ENCODE assay signal across 8 mouse cellular contexts in genomic region chr16:87501304-87502078, GRCm38 (mm10). TPM values are rescaled to one million over a fixed set of nuclear protein-coding genes. Genes with fewer than 3 reads are reported as not detected.
DNase-seq lines count a peak whose midpoint lies in the region; ATAC-seq and TF ChIP-seq lines count a peak whose summit lies in the region.

No protein-coding gene starts in this region.

- no peak for TF ChIP-seq EP300 in liver, embryonic 14.5 days (IDR thresholded peaks at IDR 0.05; ENCODE audit: low read depth)

- H3K9ac ChIP-seq in heart, embryonic 13.5 days = no peak overlapping the region
- no peak overlapping the region for H3K9ac ChIP-seq in liver, embryonic 14.5 days (replicated peaks)

- peak overlapping the region; percentile 46 for H3K4me2 ChIP-seq in heart, embryonic 13.5 days
- no peak overlapping the region for H3K4me2 ChIP-seq in liver, embryonic 14.5 days (ENCODE audit: low read depth)

- H3K27me3 ChIP-seq in heart, embryonic 13.5 days (replicated peaks) = no peaks in the 10 kb centered on the region
- H3K27me3 ChIP-seq in liver, embryonic 14.5 days (ENCODE audit: control insufficient read depth, insufficient read depth, low read length) = no peaks in the 10 kb centered on the region

- no peaks in the 10 kb centered on the region for H3K9me3 ChIP-seq in heart, embryonic 13.5 days
- H3K9me3 ChIP-seq in liver, embryonic 14.5 days (ENCODE audit: control insufficient read depth, low read length) = no peaks in the 10 kb centered on the region

- peak overlapping the region; percentile 80 for H3K27ac ChIP-seq in heart, embryonic 13.5 days (replicated peaks)
- H3K27ac ChIP-seq in liver, embryonic 14.5 days = no peak overlapping the region

- ATAC-seq in heart, embryonic 13.5 days (ENCODE audit: extremely low read depth, insufficient number of reproducible peaks, low FRiP score, low TSS enrichment) = peak; percentile 56; the same call in 1 of the 2 replicates
- peak; percentile 67 for ATAC-seq in liver, embryonic 14.5 days (ENCODE audit: insufficient read depth)

- peak; percentile 43 for DNase-seq in adrenal gland, postnatal 10 days
- no peak for DNase-seq in adrenal gland, adult 18-20 months (ENCODE audit: low spot score in 2 of 2)
- peak; percentile 40 for DNase-seq in adrenal gland, postnatal 14 days
- peak in 2 of 3 experiments; percentile 22 to 35 for DNase-seq in liver, embryonic 14.5 days (ENCODE audit: low read depth in 3 of 3, low spot score in 3 of 3)
- no peak for DNase-seq in thymus, postnatal 4 days
- DNase-seq in adipocyte (ENCODE audit: low spot score) = no peak
- no peak for DNase-seq in frontal cortex, postnatal 10 days (ENCODE audit: low spot score in 2 of 2)

- H3K36me3 ChIP-seq in heart, embryonic 13.5 days = no peaks in the 10 kb centered on the region
- no peaks in the 10 kb centered on the region for H3K36me3 ChIP-seq in liver, embryonic 14.5 days (replicated peaks; ENCODE audit: control insufficient read depth, insufficient read depth, low read depth)

- no peak for TF ChIP-seq CTCF in liver, embryonic 14.5 days (IDR thresholded peaks at IDR 0.05; ENCODE audit: low read depth)

- H3K4me1 ChIP-seq in heart, embryonic 13.5 days = peaks cover 29% of the 10 kb centered on the region
- H3K4me1 ChIP-seq in liver, embryonic 14.5 days (replicated peaks; ENCODE audit: control insufficient read depth in 2 of 2, insufficient read depth in 2 of 2, low read length in 1 of 2) = peaks cover 4 to 25% of the 10 kb centered on the region in 2 experiments

- H3K4me3 ChIP-seq in heart, embryonic 13.5 days = no peak overlapping the region
- H3K4me3 ChIP-seq in liver, embryonic 14.5 days (ENCODE audit: insufficient read depth in 1 of 2, low read depth in 2 of 2, low read length in 2 of 2) = no peak overlapping the region

- WGBS in heart, embryonic 13.5 days = 11% methylated on average over 13 of the region's 13 CpGs
- 31% methylated on average over 13 of the region's 13 CpGs for WGBS in liver, embryonic 14.5 days (ENCODE audit: insufficient replicate concordance)

RNA-seq across cellular contexts. Expression of gene Cct8, which starts 5.8 kb away (rescaled TPM):
- 100 to 1,000 TPM; 186 to 192 TPM for total RNA-seq in adrenal gland, postnatal 10 days (2021)
- total RNA-seq in adrenal gland, adult 18-20 months (2021) = 100 to 1,000 TPM; 220 to 229 TPM
- total RNA-seq in adrenal gland, postnatal 14 days (2021) = 192 and 207 TPM in 2 replicates
- 290 and 329 TPM in 2 replicates for polyA plus RNA-seq in heart, embryonic 13.5 days (2015; fragmentation: Nextera tagmentation; extraction: Ambion mirVana)
- polyA plus RNA-seq in liver, embryonic 14.5 days (2012; rRNA removed) = 61.7 and 108 TPM in 2 replicates
- 248 and 259 TPM in 2 replicates for polyA plus RNA-seq in liver, embryonic 14.5 days (2014; fragmentation: Nextera tagmentation; extraction: Ambion mirVana)

RNA-seq across cellular contexts. Expression of gene Usp16, which starts 47.0 kb away (rescaled TPM):
- total RNA-seq in adrenal gland, postnatal 10 days (2021) = 10 to 100 TPM; 55.1 to 60.2 TPM
- total RNA-seq in adrenal gland, adult 18-20 months (2021) = 10 to 100 TPM; 79.1 to 84.4 TPM
- total RNA-seq in adrenal gland, postnatal 14 days (2021) = 78.6 and 78.9 TPM in 2 replicates
- 30.2 and 37.1 TPM in 2 replicates for polyA plus RNA-seq in heart, embryonic 13.5 days (2015; fragmentation: Nextera tagmentation; extraction: Ambion mirVana)
- polyA plus RNA-seq in liver, embryonic 14.5 days (2012; rRNA removed) = 9.4 and 16.4 TPM in 2 replicates
- 21.5 and 22.2 TPM in 2 replicates for polyA plus RNA-seq in liver, embryonic 14.5 days (2014; fragmentation: Nextera tagmentation; extraction: Ambion mirVana)

RNA-seq across cellular contexts. Expression of gene Map3k7cl, which starts 51.6 kb away (rescaled TPM):
- total RNA-seq in adrenal gland, postnatal 10 days (2021) = 1 to 10 TPM; 4.1 to 5.5 TPM
- total RNA-seq in adrenal gland, adult 18-20 months (2021) = 1 to 10 TPM in 1 of 2 experiments, under 1 TPM in 1; 0.50 to 1.7 TPM
- 1.2 and 2.3 TPM in 2 replicates for total RNA-seq in adrenal gland, postnatal 14 days (2021)
- polyA plus RNA-seq in heart, embryonic 13.5 days (2015; fragmentation: Nextera tagmentation; extraction: Ambion mirVana) = 0.31 and 0.46 TPM in 2 replicates
- 0.04 and 0.13 TPM in 2 replicates for polyA plus RNA-seq in liver, embryonic 14.5 days (2012; rRNA removed)
- polyA plus RNA-seq in liver, embryonic 14.5 days (2014; fragmentation: Nextera tagmentation; extraction: Ambion mirVana) = not detected in 2 replicates

Comparison
In these comparisons a context has a peak if more than half of its experiments do, and no peak if none do; other contexts are left out.
1. DNase-seq: peak in adrenal gland, postnatal 10 days (single experiment), adrenal gland, postnatal 14 days (single experiment) and liver, embryonic 14.5 days (2 of 3); none in adrenal gland, adult 18-20 months (0 of 2), thymus, postnatal 4 days (single experiment), adipocyte (single experiment) and frontal cortex, postnatal 10 days (0 of 2).